Mouse (Mus musculus) naive thymus-derived CD4-positive, alpha-beta T cell, adult 2 months (primary cell): ENCODE measurements around the gene Pnmal2.

ENCODE experiments used
- DNase-seq: peaks from one replicate; pipeline ENCODE4 v3.0.0-alpha.2; 2011; ENCODE audit warnings: low read depth

The Pnmal2 gene

GRCm38 (mm10) chr7:16917447-16917846 is 27.0 kb upstream of the Pnmal2 start:
- DNase-seq = no peak

DNA sequence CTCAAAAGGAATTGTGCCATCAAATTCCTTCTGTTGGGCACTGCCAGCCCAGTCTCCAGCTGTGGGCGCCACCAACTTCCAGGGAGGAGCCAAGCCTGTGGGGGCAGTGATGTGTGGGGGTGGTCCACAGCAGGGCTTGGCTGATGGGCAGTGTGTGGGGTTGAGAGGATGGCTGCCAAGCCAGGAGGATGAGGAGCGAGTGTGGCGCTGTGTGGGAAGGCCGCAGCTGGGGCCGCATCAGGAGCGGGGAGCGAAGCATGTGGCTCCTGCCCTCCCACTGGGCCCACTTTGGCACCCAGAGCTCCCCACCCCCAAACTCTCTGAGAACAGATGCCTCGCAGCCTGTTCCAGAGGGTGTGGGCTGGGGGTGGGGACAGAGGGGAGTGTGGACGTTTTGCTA is 26.5 kb upstream of the Pnmal2 start:
- no peak for DNase-seq

GRCm38 (mm10) chr7:16918670-16919069 is 25.8 kb upstream of the Pnmal2 start:
- no peak for DNase-seq

- DNase-seq = no peak
These were observed 24.9 kb upstream of the Pnmal2 start for GRCm38 (mm10) chr7:16919395-16920149.

DNA sequence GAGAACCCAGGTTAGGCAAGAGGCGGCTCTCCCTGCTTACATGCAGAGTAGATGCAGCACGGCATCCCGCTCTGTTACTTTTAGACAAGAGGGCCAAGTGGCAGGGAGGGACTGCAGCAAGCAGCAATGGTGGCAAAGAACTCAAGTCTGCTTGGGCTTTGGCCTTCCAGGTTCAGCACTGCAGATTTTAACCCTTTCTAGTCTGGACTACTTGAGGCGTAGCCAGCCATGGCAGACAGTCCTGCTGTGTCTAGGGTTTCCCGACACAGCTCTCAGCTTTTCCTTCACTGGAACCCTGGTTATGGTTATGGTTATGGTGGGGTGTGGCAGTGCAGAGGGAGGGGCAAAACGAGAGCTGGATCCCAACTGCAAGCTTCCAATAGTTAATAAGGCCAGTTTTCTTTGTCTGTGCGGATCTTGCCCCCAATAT is 24.3 kb upstream of the Pnmal2 start:
- no peak for DNase-seq

DNA sequence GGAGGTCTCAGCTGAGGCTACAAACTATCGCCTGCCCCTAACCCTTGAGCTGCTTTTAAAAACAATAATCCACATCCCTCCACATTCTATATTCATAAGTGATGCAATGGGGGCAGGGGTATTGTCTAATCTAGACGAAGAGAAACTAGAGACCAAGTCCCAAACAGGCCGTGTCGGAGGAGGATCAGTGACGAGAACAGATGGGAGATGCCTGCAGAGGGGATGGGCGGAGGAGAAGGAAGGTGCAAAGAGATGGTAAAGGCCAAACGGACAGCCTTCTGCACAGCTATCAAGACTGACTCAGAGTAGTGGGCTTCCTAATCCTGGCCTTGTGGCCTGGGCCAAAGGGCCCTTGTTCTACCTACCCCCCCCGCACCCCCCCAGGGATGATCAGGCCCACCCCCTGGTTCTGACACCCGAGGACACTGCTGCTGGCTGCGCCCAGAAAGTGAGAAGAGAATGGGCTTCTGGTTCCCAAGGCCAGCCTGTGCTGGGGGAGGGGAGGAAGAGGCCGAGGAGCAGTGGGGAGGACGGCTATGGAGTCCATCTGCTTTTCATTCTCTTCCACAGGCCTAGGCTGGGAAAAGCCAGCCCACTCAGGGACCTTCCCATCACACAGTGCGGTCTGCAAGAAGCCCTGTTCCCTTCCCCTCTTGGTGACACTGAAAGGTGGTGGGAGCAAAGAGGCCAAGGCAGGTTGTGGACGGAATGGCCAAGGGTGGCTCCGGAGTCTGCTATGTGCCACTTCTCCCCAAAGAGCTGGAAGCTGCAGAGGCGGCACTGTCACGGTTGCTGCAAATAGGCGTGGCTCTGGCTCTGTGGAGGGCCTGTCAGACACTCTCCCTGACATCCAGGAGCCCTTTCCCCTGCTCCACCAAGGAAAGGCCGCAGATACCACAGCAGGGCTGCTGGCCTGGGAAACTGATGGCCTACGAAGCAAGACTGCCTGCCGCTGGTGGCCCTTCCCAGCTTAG is 23.4 kb upstream of the Pnmal2 start:
- no peak for DNase-seq

DNA sequence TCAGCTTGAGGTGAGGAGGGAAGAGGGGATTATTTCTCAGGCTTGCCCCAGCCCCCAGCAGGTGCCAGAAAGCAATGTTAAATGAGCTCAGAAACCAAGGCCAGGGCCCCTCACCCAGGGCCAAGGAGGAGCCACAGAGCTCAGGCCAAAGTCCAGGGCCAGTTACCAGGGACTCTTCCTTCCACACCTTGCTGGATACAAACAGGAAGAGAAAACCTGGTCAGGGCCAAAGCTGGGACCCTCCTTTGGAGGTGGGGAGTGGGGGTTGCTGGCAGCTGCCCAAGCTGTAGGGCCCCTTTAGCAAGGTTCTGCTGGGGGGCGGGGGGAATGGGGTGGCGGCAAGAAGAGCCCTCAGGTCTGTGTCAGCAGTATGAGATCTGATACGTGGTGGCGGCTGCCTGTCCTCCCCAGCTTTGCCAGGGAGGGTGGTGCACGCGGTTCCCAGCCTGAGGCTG is 22.6 kb upstream of the Pnmal2 start:
- no peak for DNase-seq

DNA sequence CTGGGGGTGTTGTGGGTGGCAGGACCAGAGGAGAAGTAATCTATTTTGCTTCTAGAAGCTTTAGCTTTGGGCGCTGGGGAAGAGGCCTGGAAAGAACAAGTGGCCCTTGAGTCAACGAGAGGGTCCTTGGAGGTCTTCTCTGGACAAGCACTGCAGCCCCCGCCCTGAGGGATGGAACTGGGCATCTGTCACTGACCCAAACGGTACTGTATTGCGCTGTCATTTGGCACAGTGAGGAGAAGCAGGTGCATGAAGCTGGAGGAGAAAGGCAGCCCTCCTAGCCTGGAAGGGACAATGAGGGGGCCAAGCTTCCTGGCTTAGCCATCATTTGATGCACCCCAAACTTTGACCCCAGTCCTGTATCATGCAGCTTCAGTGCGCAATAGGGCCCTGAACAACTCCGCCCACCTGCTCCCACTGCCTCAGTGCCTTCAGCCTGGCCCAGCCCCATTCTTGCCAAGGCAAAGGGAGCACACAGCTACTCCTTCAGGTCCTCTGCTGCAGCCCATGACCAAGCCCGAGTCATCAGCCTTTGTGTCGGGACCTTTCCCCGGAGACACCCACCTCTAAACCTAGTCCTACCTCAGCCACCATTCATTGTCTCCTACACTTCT is 22.0 kb upstream of the Pnmal2 start:
- no peak for DNase-seq

DNA sequence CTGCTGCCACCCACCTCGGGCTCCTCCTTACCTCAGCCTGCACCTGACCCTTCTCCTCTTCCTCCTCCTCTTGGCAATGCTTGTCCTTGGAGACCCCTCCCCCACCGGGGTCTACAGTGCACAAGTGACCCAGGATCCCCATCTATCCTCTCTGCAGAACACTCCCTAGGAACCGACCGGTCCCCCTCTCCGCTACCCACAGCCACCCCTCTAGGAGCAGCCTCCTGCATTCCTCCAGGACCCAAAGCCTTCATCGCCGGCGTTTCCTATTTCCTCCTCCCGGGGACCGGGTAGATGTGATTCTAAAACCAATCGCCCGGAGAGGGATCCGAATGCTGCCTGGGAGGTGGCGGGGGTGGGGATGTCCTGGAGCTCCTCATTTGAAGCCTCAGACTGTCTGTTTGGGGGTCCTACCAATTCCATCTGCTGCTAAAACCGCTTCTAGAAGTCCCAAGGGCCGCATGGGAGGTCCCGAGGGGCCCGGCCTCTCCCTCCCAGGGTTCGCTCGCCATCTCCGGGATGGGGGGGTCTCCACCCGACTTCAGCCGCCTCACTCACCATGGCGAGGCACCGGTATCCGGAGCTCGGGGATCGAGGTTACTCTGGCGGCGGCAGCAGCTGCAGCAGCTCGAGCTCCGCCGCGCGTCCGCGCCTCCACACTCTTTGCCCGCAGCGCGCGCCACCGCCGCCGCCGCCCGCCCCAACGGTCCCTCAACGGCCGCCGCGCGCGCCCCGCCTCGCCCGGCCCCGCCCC is 21.0 kb upstream of the Pnmal2 start:
- DNase-seq = no peak

- DNase-seq = peak; percentile 100
These were observed 20.2 kb upstream of the Pnmal2 start, which contains the start of gene Calm3 for GRCm38 (mm10) chr7:16924037-16924834. Gene Calm3, minus strand, starts transcription at chr7:16924114.

DNA sequence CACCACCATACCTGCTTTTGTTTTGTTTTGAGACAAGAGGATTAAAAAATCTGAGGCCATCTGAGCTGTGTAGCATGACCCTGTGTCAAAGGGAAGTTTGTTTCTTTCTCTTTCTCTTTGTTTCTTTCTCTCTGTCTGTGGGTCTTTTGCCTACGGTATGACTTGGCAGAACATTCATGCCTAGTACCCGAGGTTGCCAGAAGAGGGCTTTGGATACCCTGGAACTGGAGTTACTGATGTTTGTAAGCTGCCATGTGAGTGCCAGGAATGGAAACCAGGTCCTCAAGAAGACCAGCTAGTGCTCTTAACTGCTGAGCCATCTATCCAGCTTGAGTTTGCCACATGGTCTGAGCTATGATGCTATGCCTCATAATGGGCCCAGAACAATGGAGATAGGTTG is 16.1 kb upstream of the Pnmal2 start:
- DNase-seq = no peak

DNA sequence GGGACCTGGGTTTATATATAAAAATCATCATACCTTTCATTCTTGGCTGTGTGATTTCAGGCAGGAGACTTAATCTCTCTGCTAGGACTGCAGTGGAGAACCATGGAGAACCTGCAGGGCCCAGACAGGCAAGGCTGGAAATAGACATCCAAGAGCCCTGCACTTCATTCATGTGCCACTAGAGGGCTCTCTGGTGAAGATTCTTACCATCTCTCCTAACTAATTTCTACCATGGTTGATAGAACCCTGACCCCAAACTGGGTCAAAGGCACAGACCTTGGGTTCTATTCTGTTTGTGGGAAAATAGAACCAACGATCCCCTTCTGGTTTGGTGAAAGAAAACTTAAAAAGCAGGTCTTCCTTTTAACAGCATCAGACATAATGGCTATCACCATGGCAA is 13.6 kb upstream of the Pnmal2 start:
- DNase-seq = peak; percentile 86

DNA sequence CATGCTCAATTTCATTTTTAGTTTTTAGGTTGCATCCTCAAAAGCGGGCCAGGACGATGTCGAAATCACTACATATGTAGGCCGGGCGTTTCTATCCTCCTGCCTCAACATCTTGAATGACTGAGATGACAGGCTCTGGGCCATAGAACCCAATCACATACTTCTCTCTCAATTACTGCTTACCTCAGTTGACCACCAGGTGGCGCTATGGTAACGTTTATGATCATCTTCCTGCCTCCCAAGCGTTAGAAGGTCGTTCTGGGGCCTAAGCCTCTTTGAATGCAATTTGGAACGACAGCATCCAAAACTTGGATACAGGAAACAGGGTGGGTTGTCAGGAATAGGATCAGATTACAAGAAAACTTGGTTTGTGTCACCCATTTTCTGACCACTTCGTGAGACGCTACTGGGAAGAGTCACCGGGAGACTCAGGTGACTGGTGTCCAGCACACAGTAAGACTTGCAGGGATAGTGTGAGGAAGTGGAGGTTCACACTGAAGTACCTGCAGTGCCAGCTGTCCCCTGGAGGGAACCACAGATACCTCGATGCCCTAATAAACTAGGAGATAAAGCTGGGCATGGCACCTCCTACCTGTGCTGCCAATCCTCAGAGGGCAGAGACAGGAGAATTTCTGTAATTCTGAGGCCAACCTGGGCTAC is 12.4 kb upstream of the Pnmal2 start:
- peak; percentile 93 for DNase-seq

DNA sequence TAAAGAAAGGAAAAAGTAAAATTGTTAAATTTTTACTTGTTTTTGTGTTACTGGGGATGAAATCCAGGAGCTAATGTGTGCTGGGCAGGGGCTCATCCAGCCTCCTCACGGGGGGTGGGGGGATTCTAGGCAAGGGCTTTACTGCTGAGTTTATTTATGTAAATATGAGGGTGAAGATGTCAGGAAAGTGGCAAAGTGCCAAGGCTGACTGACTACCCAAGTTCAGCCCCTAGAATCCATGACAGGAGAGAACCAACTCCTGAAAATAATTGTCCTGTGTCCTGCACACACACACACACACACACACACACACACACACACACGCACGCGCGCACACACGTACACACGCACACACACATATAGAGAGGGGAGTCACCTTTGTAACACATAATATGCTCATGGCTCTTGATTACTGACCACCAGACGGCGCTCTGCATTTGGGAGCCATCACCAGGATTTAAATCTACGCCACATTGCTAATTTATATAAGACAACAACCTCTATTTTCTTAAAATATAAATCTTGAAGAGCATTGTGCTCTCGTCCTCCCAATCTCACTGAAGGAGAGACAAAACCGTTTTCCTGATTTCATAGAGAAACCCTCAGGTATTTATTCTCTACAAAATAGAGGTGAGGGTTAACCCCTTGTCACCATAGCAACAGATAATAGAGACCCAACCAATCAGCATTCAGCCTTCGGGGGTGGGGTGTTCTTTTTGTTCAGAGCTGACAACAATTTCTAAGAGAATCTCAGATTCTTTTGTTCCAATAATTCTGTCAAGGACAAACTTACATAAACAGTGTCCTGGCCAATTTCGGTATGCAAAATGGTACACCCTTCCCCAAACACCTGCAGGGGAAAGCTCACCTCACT is 11.5 kb upstream of the Pnmal2 start:
- DNase-seq = peak; percentile 81

GRCm38 (mm10) chr7:16937312-16937711 is 7.2 kb upstream of the Pnmal2 start:
- no peak for DNase-seq

- DNase-seq = no peak
These were observed 6.2 kb upstream of the Pnmal2 start for GRCm38 (mm10) chr7:16938117-16938791.

- no peak for DNase-seq
These were observed 4.2 kb upstream of the Pnmal2 start for GRCm38 (mm10) chr7:16940292-16940691.

- no peak for DNase-seq
These were observed 1.6 kb upstream of the Pnmal2 start for GRCm38 (mm10) chr7:16942861-16943260.
